8 mouse cellular contexts compared by ENCODE assay signal in genomic region chr8:111536978-111537764, GRCm38 (mm10). TPM values are rescaled to one million over a fixed set of nuclear protein-coding genes. Genes with fewer than 3 reads are reported as not detected.
A peak's percentile ranks its signal among the peaks of the same experiment; 100 is the strongest.
DNase-seq lines count a peak whose midpoint lies in the region; ATAC-seq lines count a peak whose summit lies in the region.

No protein-coding gene starts in this region.

- DNase-seq in brain, adult 2 months (ENCODE audit: low read depth, low spot score): peak; percentile 65
- peak; percentile 40 for DNase-seq in heart, postnatal 4 days
- peak; percentile 54 for DNase-seq in layer of hippocampus, adult 9-11 months
- peak; percentile 85 for DNase-seq in thymus, postnatal 14 days

- no peaks in the 10 kb centered on the region for H3K36me3 ChIP-seq in lung, embryonic 16.5 days (ENCODE audit: control insufficient read depth, insufficient read depth, low read length)

- no peaks in the 10 kb centered on the region for H3K27me3 ChIP-seq in lung, embryonic 16.5 days (ENCODE audit: control insufficient read depth, insufficient read depth, low read depth, low read length)

- H3K27ac ChIP-seq in lung, embryonic 16.5 days (ENCODE audit: low read length): peak overlapping the region; percentile 93

- peak; percentile 78 for ATAC-seq in CD4-positive, CD25-positive, alpha-beta regulatory T cell, adult 4 months
- peak; percentile 62 for ATAC-seq in erythroblast, adult 5-6 weeks (replicated peaks; ENCODE audit: low FRiP score, poor library complexity, severe bottlenecking)
- ATAC-seq in lung, embryonic 16.5 days (ENCODE audit: low read depth): peak; percentile 42
- peak; percentile 51 for ATAC-seq in neutrophil, adult 5-6 weeks (ENCODE audit: extremely low read depth, insufficient number of reproducible peaks, low FRiP score, poor library complexity, severe bottlenecking)

- peak overlapping the region; percentile 93 for H3K4me3 ChIP-seq in lung, embryonic 16.5 days (ENCODE audit: low read length)

- under 1% methylated on average over 59 of the region's 64 CpGs for WGBS in lung, embryonic 16.5 days

- peak overlapping the region; percentile 92 for H3K9ac ChIP-seq in lung, embryonic 16.5 days (ENCODE audit: low read length)

- H3K9me3 ChIP-seq in lung, embryonic 16.5 days (ENCODE audit: control insufficient read depth, low read length): no peaks in the 10 kb centered on the region

- peaks cover 34% of the 10 kb centered on the region for H3K4me1 ChIP-seq in lung, embryonic 16.5 days (replicated peaks; ENCODE audit: control insufficient read depth, insufficient read depth, low read length)

- H3K4me2 ChIP-seq in lung, embryonic 16.5 days (ENCODE audit: low read depth, low read length): peak overlapping the region; percentile 84

RNA-seq across cellular contexts. Expression of gene Znrf1, which starts 1.3 kb away (rescaled TPM):
- 10 to 100 TPM; 27.5 to 43.5 TPM for polyA plus RNA-seq in CD4-positive, CD25-positive, alpha-beta regulatory T cell, adult 4 months (2017; shearing (Covaris generic))
- 5.8 and 35.1 TPM in 2 replicates for total RNA-seq in erythroblast, adult 5-6 weeks (2015; ENCODE audit: low replicate concordance)
- 7.1 and 14.6 TPM in 2 replicates for total RNA-seq in erythroblast, adult 5-6 weeks (2017; ENCODE audit: low replicate concordance)
- total RNA-seq in heart, postnatal 4 days (2021): 10 to 100 TPM; 60.1 to 60.5 TPM
- 18.3 and 19.0 TPM in 2 replicates for polyA plus RNA-seq in lung, embryonic 16.5 days (2015; fragmentation: Nextera tagmentation; extraction: Ambion mirVana)
- 83.2 and 95.6 TPM in 2 replicates for total RNA-seq in neutrophil, adult 5-6 weeks (2017)

RNA-seq across cellular contexts. Expression of gene Wdr59, which starts 15.3 kb away (rescaled TPM):
- 1 to 10 TPM; 4.3 to 6.5 TPM for polyA plus RNA-seq in CD4-positive, CD25-positive, alpha-beta regulatory T cell, adult 4 months (2017; shearing (Covaris generic))
- total RNA-seq in erythroblast, adult 5-6 weeks (2015; ENCODE audit: low replicate concordance): 1.7 and 3.1 TPM in 2 replicates
- total RNA-seq in erythroblast, adult 5-6 weeks (2017; ENCODE audit: low replicate concordance): 2.0 and 3.3 TPM in 2 replicates
- total RNA-seq in heart, postnatal 4 days (2021): 1 to 10 TPM; 8.5 to 9.0 TPM
- 6.1 and 6.8 TPM in 2 replicates for polyA plus RNA-seq in lung, embryonic 16.5 days (2015; fragmentation: Nextera tagmentation; extraction: Ambion mirVana)
- total RNA-seq in neutrophil, adult 5-6 weeks (2017): 5.2 and 6.6 TPM in 2 replicates

Comparison
In these comparisons a context has a peak if more than half of its experiments do, and no peak if none do; other contexts are left out.
1. Peak in every context shown above with its lines: DNase-seq, ATAC-seq, H3K4me3 ChIP-seq and H3K27ac ChIP-seq.